Mouse (Mus musculus) embryonic facial prominence, embryonic 12.5 days (tissue): ENCODE results near the gene Olfr741. TPM values are rescaled to one million over a fixed set of nuclear protein-coding genes. Genes with fewer than 3 reads are reported as not detected.

Source experiments
- ATAC-seq: fragments of 200-750 bp; cut with Nextera tagmentation; 2 replicates; pipeline ENCODE4 v1.8.0; 2017; ENCODE audit not compliant: insufficient number of reproducible peaks, insufficient read depth, low FRiP score, low TSS enrichment
- H3K27ac ChIP-seq: fragments of 300-500 bp; sonication (generic); 2 replicates; pipeline ENCODE4 v1.5.1; 2016; ENCODE audit warnings: mild to moderate bottlenecking
- H3K27me3 ChIP-seq: fragments of 300-500 bp; sonication (generic); 2 replicates; pipeline ENCODE4 v1.6.1; 2016; ENCODE audit warnings: mild to moderate bottlenecking, moderate library complexity
- H3K36me3 ChIP-seq: fragments of 300-500 bp; sonication (generic); 2 replicates; pipeline ENCODE4 v1.6.1; 2016; ENCODE audit warnings: mild to moderate bottlenecking
- H3K4me1 ChIP-seq: fragments of 300-500 bp; sonication (generic); 2 replicates; pipeline ENCODE4 v1.6.1; 2016
- H3K4me2 ChIP-seq: fragments of 300-500 bp; sonication (generic); replicated peaks from 2 replicates; pipeline ENCODE4 v1.6.1; 2016; ENCODE audit warnings: mild to moderate bottlenecking, moderate library complexity
- H3K4me3 ChIP-seq: fragments of 300-500 bp; sonication (generic); 2 replicates; pipeline ENCODE4 v1.5.1; 2016; ENCODE audit warnings: mild to moderate bottlenecking
- H3K9ac ChIP-seq: fragments of 300-500 bp; sonication (generic); 2 replicates; pipeline ENCODE4 v1.6.1; 2016; ENCODE audit warnings: mild to moderate bottlenecking, moderate library complexity
- H3K9me3 ChIP-seq: fragments of 300-500 bp; sonication (generic); 2 replicates; pipeline ENCODE4 v1.6.1; 2016; ENCODE audit warnings: mild to moderate bottlenecking, moderate library complexity
- WGBS: fragments of 180-500 bp; shearing (Covaris S2); methylation state at CpG from one replicate; pipeline ENCODE4 v1.1.7; 2016; 5-methylcytosine and 5-hydroxymethylcytosine counted together
- polyA plus RNA-seq: library from polyadenylated mRNA; unstranded; fragments of >200 nt; fragmentation: Nextera tagmentation; extraction: Ambion mirVana; gene quantifications from 2 replicates; pipeline ENCODE4 v1.2.1, GENCODE M21; 2016

The Olfr741 gene
- polyA plus RNA-seq = not detected in 2 replicates

DNA sequence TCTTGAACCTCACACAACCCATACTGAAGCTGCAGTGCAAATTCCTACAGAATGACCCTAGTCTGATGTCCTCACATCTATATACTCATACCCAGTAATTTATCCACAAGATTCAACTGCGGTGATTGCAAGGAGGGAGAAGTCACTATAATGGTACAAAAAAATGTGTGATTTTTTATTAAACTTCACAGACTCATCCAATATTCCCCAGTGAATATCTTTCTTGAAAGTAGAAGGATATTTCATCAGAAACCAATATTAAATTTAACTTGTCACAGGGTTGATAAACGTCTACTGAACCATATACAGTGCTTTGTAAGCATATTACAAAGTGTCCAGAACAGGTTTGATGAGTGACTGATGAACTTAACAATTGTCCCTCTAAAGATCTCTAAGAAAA is at the start of gene Olfr741:
Gene Olfr741, plus strand, starts transcription at position 301 of the 400 bp plus-strand sequence.
- H3K9me3 ChIP-seq = no peaks in the 10 kb centered on the region
- ATAC-seq = no peak
- no peak within 1 kb of the TSS for H3K27ac ChIP-seq
- no peaks in the 10 kb centered on the region for H3K36me3 ChIP-seq
- H3K4me1 ChIP-seq = no peaks in the 10 kb centered on the region
- H3K4me3 ChIP-seq = no peak within 1 kb of the TSS
- no peak within 1 kb of the TSS for H3K4me2 ChIP-seq
- WGBS = 74% methylated on average over 2 of the region's 2 CpGs
- H3K27me3 ChIP-seq = no peaks in the 10 kb centered on the region
- no peak within 1 kb of the TSS for H3K9ac ChIP-seq

DNA sequence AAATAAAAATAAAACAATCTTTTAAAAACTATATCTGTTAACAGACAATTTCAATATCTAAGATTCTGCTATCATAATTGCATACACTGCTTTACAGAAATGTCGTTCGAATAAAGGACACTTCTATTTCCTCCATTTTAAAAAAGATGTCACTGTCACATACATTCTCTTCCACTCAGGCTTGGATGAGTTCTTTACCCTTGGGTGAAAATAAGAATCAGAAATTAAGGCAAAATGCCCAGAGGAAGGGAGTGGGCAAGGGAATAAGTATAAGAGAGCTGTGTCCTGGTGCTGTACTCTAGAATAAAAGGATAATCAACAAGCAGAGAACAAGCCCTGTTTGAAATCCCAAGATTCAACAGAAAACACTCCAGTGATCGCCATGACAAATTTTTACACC is 27.3 kb upstream of the Olfr741 start, which contains the start of gene Olfr740:
Gene Olfr740, plus strand, starts transcription at position 301 of the 400 bp plus-strand sequence.
- no peaks in the 10 kb centered on the region for H3K9me3 ChIP-seq
- H3K4me1 ChIP-seq = no peaks in the 10 kb centered on the region
- 79% methylated on average over 3 of the region's 3 CpGs for WGBS
- H3K4me2 ChIP-seq = no peak within 1 kb of the TSS
- no peaks in the 10 kb centered on the region for H3K27me3 ChIP-seq
- H3K36me3 ChIP-seq = no peaks in the 10 kb centered on the region
- H3K9ac ChIP-seq = no peak within 1 kb of the TSS
- ATAC-seq = no peak
- no peak within 1 kb of the TSS for H3K27ac ChIP-seq
- H3K4me3 ChIP-seq = no peak within 1 kb of the TSS

DNA sequence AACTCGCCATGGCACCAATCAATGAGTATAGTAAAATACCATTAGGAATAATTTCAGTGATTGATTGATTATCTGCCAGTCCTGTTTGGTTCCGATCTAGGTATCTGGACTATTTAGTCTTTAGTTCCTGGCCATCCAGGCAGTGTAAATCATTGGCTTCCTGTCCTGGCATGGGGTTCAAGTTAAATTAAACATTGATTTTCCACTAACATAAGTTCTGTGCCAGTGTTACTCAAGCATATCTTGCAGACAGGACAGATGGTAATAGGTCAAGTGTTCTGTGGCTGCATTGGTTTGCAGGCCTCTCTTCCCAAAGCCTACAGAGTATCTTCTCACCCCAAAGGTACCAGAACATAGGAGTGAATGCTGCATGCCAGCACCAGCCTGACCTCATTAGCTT is 5.9 kb downstream of the Olfr741 start:
- Histone ChIP-seq H3K9ac (no peak overlapping the region), H3K4me1 (no peaks in the 10 kb centered on the region), H3K27ac (no peak overlapping the region), H3K27me3 (no peaks in the 10 kb centered on the region), H3K4me2 (no peak overlapping the region), H3K4me3 (no peak overlapping the region), H3K9me3 (no peaks in the 10 kb centered on the region), H3K36me3 (no peaks in the 10 kb centered on the region)
- no peak for ATAC-seq
- 79% methylated on average over 2 of the region's 2 CpGs for WGBS

DNA sequence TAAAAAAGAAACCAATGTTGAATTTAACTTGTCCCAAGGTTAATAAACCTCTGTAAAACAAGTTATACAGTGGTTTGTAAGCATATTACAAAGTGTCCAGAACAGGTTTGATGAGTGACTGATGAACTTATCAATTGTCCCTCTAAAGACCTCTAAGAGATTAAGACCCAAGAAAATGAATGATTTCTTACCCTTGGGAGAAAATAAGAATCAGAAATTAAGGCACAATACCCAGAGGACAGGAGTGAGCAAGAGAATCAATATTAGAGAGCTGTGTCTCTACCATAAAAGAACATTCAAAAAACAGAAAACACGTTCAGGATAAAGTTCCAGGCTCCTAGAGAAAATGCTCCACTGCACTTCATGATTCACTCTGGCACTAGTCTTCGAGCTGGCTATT is 30.8 kb downstream of the Olfr741 start, which contains the start of gene Olfr742:
Gene Olfr742, plus strand, starts transcription at position 301 of the 400 bp plus-strand sequence.
- no peaks in the 10 kb centered on the region for H3K9me3 ChIP-seq

DNA sequence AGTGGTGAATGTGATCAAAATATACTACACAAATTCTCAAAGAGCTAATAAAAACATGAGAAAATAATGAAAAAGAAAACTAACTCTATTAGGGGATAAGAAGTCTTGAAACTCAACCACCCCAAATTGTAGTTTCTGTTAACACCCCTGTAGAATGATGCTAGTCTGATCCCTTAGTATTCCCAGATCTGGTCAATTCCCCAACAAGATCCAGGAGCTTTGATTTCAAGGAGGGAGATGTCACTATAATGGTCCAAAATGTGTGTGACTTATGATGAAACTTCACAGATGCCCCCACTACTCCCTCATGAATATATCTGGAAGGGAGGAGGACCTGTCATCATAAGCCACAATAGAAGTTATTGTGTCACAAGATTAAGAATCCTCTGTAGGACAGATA is 49.0 kb downstream of the Olfr741 start, which contains the start of gene Olfr743:
Gene Olfr743, plus strand, starts transcription at position 301 of the 400 bp plus-strand sequence.
- H3K9ac ChIP-seq = no peak within 1 kb of the TSS
- no peaks in the 10 kb centered on the region for H3K27me3 ChIP-seq
- no peak for ATAC-seq
- H3K4me3 ChIP-seq = no peak within 1 kb of the TSS
- no peaks in the 10 kb centered on the region for H3K36me3 ChIP-seq
- no peaks in the 10 kb centered on the region for H3K9me3 ChIP-seq
- H3K27ac ChIP-seq = no peak within 1 kb of the TSS
- no peak within 1 kb of the TSS for H3K4me2 ChIP-seq
- no peaks in the 10 kb centered on the region for H3K4me1 ChIP-seq

More for the DNA sequence above, 30.8 kb downstream of the Olfr741 start, which contains the start of gene Olfr742:
- no peaks in the 10 kb centered on the region for H3K27me3 ChIP-seq
- no peak within 1 kb of the TSS for H3K27ac ChIP-seq
- H3K4me2 ChIP-seq = no peak within 1 kb of the TSS
- 58% methylated on average over 2 of the region's 2 CpGs for WGBS
- no peaks in the 10 kb centered on the region for H3K36me3 ChIP-seq
- H3K4me1 ChIP-seq = no peaks in the 10 kb centered on the region
- ATAC-seq = no peak
- no peak within 1 kb of the TSS for H3K9ac ChIP-seq
- no peak within 1 kb of the TSS for H3K4me3 ChIP-seq

Other genes starting within 250 kb of the Olfr741 start
- not detected in 2 replicates for gene Olfr731, start 230.9 kb upstream of the Olfr741 start, polyA plus RNA-seq
- not detected in 2 replicates for gene Olfr732, start 188.5 kb upstream of the Olfr741 start, polyA plus RNA-seq
- gene Olfr733, start 171.2 kb upstream of the Olfr741 start, polyA plus RNA-seq = not detected in 2 replicates
- not detected in 2 replicates for gene Olfr734, start 146.0 kb upstream of the Olfr741 start, polyA plus RNA-seq
- not detected in 2 replicates for gene Olfr735, start 123.9 kb upstream of the Olfr741 start, polyA plus RNA-seq
- not detected in 2 replicates for gene Tlr11, start 114.8 kb upstream of the Olfr741 start, polyA plus RNA-seq
- gene Olfr736, start 91.6 kb upstream of the Olfr741 start, polyA plus RNA-seq = 0.12 TPM in 1 of 2 replicates, not detected in the other
- not detected in 2 replicates for gene Olfr738, start 65.2 kb upstream of the Olfr741 start, polyA plus RNA-seq
- gene Olfr739, start 54.1 kb upstream of the Olfr741 start, polyA plus RNA-seq = not detected in 2 replicates
- not detected in 2 replicates for gene Olfr740, start 27.2 kb upstream of the Olfr741 start, polyA plus RNA-seq
- not detected in 2 replicates for gene Olfr742, start 30.9 kb downstream of the Olfr741 start, polyA plus RNA-seq
- gene Olfr743, start 49.1 kb downstream of the Olfr741 start, polyA plus RNA-seq = not detected in 2 replicates
- not detected in 2 replicates for gene Olfr744, start 142.1 kb downstream of the Olfr741 start, polyA plus RNA-seq
- 0.08 and 0.19 TPM in 2 replicates for gene Olfr745, start 166.7 kb downstream of the Olfr741 start, polyA plus RNA-seq
- not detected in 2 replicates for gene Olfr746, start 174.3 kb downstream of the Olfr741 start, polyA plus RNA-seq
- gene Olfr747, start 220.5 kb downstream of the Olfr741 start, polyA plus RNA-seq = not detected in 2 replicates
- gene Olfr748, start 234.6 kb downstream of the Olfr741 start, polyA plus RNA-seq = not detected in 2 replicates